19 mouse cellular contexts compared by ENCODE assay signal in genomic region chr19:5605126-5605525, GRCm38 (mm10). TPM values are rescaled to one million over a fixed set of nuclear protein-coding genes. Genes with fewer than 3 reads are reported as not detected.
DNase-seq lines count a peak whose midpoint lies in the region; ATAC-seq lines count a peak whose summit lies in the region.
"Had no signal": no experiment of that assay in that cellular context is flagged by ENCODE, and none has a peak within 500 bp of the region (broad histone marks: within the 10 kb centered on the region; RNA-seq: fewer than 3 reads in every experiment).

No protein-coding gene starts in this region.

- WGBS in forebrain, embryonic 10.5 days = 88% methylated on average over 7 of the region's 7 CpGs
- WGBS in forebrain, embryonic 11.5 days = 91% methylated on average over 7 of the region's 7 CpGs

- H3K27ac ChIP-seq in forebrain, embryonic 10.5 days = no peak overlapping the region
- H3K27ac ChIP-seq in forebrain, embryonic 11.5 days (ENCODE audit: low read depth, low read length) = no peak overlapping the region
- H3K27ac ChIP-seq: forebrain, embryonic 13.5 days; heart, adult 2 months; hindbrain, embryonic 14.5 days; intestine, embryonic 15.5 days had no signal

- H3K27me3 ChIP-seq in forebrain, embryonic 10.5 days (ENCODE audit: poor library complexity, severe bottlenecking) = no peaks in the 10 kb centered on the region
- no peaks in the 10 kb centered on the region for H3K27me3 ChIP-seq in forebrain, embryonic 11.5 days (ENCODE audit: control insufficient read depth, insufficient read depth, low read length)
- H3K27me3 ChIP-seq: forebrain, embryonic 13.5 days; intestine, embryonic 15.5 days had no signal

- peaks cover 66% of the 10 kb centered on the region for H3K36me3 ChIP-seq in forebrain, embryonic 10.5 days (replicated peaks)
- H3K36me3 ChIP-seq in forebrain, embryonic 11.5 days (ENCODE audit: control insufficient read depth, insufficient read depth, low read length) = peaks cover 12% of the 10 kb centered on the region

- peaks cover 43% of the 10 kb centered on the region for H3K4me1 ChIP-seq in forebrain, embryonic 10.5 days
- H3K4me1 ChIP-seq in forebrain, embryonic 11.5 days (replicated peaks; ENCODE audit: control insufficient read depth, insufficient read depth, low read length) = peaks cover 8% of the 10 kb centered on the region; the same call in 1 of the 2 replicates

- no peaks in the 10 kb centered on the region for H3K9me3 ChIP-seq in forebrain, embryonic 10.5 days
- no peaks in the 10 kb centered on the region for H3K9me3 ChIP-seq in forebrain, embryonic 11.5 days (ENCODE audit: control insufficient read depth, low read length)
- H3K9me3 ChIP-seq: forebrain, embryonic 13.5 days; intestine, embryonic 15.5 days had no signal

- intact Hi-C loops in heart, postnatal 36 days (cut with DNase I) = no loop called here

- H3K9ac ChIP-seq in forebrain, embryonic 11.5 days (ENCODE audit: low read length) = no peak overlapping the region
- H3K9ac ChIP-seq: forebrain, embryonic 13.5 days; forebrain, postnatal 0 days; hindbrain, embryonic 14.5 days; intestine, embryonic 15.5 days had no signal

- DNase-seq in forebrain, embryonic 10.5 days (ENCODE audit: extremely low spot score, low spot score) = no peak
- DNase-seq in forebrain, embryonic 11.5 days (ENCODE audit: low spot score) = no peak
- peak; percentile 32 to 37 for DNase-seq in layer of hippocampus, adult 8-10 months (ENCODE audit: low spot score in 2 of 2)
- no peak for DNase-seq in layer of hippocampus, adult 11-12 months (ENCODE audit: low spot score)
- DNase-seq in brain, adult 2 months (ENCODE audit: low read depth, low spot score) = peak; percentile 59
- DNase-seq in layer of hippocampus, postnatal 36 days = peak; percentile 20
- no peak for DNase-seq in heart, postnatal 36 days
- DNase-seq: adrenal gland, adult 2 months; adrenal gland, postnatal 25 days; cerebellum, adult 8-10 months; forebrain, postnatal 0 days; gastrocnemius, postnatal 14 days; heart, adult 2 months had no signal

- H3K4me3 ChIP-seq in forebrain, embryonic 10.5 days = peak overlapping the region; percentile 14; the same call in 1 of the 2 replicates
- H3K4me3 ChIP-seq in forebrain, embryonic 11.5 days (ENCODE audit: low read depth, low read length) = no peak overlapping the region
- H3K4me3 ChIP-seq: forebrain, embryonic 13.5 days; heart, adult 2 months; intestine, embryonic 15.5 days had no signal

- H3K4me2 ChIP-seq in forebrain, embryonic 11.5 days (ENCODE audit: low read depth, low read length, severe bottlenecking) = no peak overlapping the region
- H3K4me2 ChIP-seq: forebrain, embryonic 13.5 days; heart, embryonic 11.5 days; hindbrain, embryonic 14.5 days; intestine, embryonic 15.5 days had no signal

- no peak for ATAC-seq in forebrain, embryonic 11.5 days (replicated peaks; ENCODE audit: low FRiP score)
- ATAC-seq: forebrain, embryonic 13.5 days; forebrain, postnatal 0 days; intestine, embryonic 15.5 days had no signal

RNA-seq across cellular contexts. Expression of gene Rnaseh2c, which starts 3.5 kb away (rescaled TPM):
- polyA plus RNA-seq in forebrain, embryonic 10.5 days (2016; fragmentation: Nextera tagmentation; extraction: Ambion mirVana) = 187 and 200 TPM in 2 replicates
- 158 and 198 TPM in 2 replicates for polyA plus RNA-seq in forebrain, embryonic 11.5 days (2014; fragmentation: Nextera tagmentation; extraction: Ambion mirVana)
- 10 to 100 TPM; 58.8 to 96.9 (median 78.2) TPM for total RNA-seq in layer of hippocampus, adult 8-10 months (2022)
- total RNA-seq in layer of hippocampus, postnatal 36 days (2021) = 10 to 100 TPM; 80.2 to 88.0 TPM
- 10 to 100 TPM; 42.7 to 53.2 TPM for total RNA-seq in heart, postnatal 36 days (2021)

RNA-seq across cellular contexts. Expression of gene Kat5, which starts 4.9 kb away (rescaled TPM):
- 64.9 and 67.9 TPM in 2 replicates for polyA plus RNA-seq in forebrain, embryonic 10.5 days (2016; fragmentation: Nextera tagmentation; extraction: Ambion mirVana)
- polyA plus RNA-seq in forebrain, embryonic 11.5 days (2014; fragmentation: Nextera tagmentation; extraction: Ambion mirVana) = 38.0 and 38.9 TPM in 2 replicates
- 100 to 1,000 TPM in 1 of 4 experiments, 10 to 100 TPM in 3; 81.5 to 105 (median 86.9) TPM for total RNA-seq in layer of hippocampus, adult 8-10 months (2022)
- total RNA-seq in layer of hippocampus, postnatal 36 days (2021) = 10 to 100 TPM; 80.1 to 91.1 TPM
- 10 to 100 TPM; 30.3 to 37.0 TPM for total RNA-seq in heart, postnatal 36 days (2021)

RNA-seq across cellular contexts. Expression of gene Rela, which starts 32.2 kb away (rescaled TPM):
- 30.3 and 31.2 TPM in 2 replicates for polyA plus RNA-seq in forebrain, embryonic 10.5 days (2016; fragmentation: Nextera tagmentation; extraction: Ambion mirVana)
- polyA plus RNA-seq in forebrain, embryonic 11.5 days (2014; fragmentation: Nextera tagmentation; extraction: Ambion mirVana) = 37.8 and 39.9 TPM in 2 replicates
- 10 to 100 TPM; 18.8 to 32.7 (median 23.7) TPM for total RNA-seq in layer of hippocampus, adult 8-10 months (2022)
- total RNA-seq in layer of hippocampus, postnatal 36 days (2021) = 10 to 100 TPM; 17.2 to 17.7 TPM
- total RNA-seq in heart, postnatal 36 days (2021) = 10 to 100 TPM; 25.6 to 31.2 TPM

RNA-seq across cellular contexts. Expression of gene Ap5b1, which starts 37.3 kb away (rescaled TPM):
- 2.0 TPM in 2 replicates for polyA plus RNA-seq in forebrain, embryonic 10.5 days (2016; fragmentation: Nextera tagmentation; extraction: Ambion mirVana)
- polyA plus RNA-seq in forebrain, embryonic 11.5 days (2014; fragmentation: Nextera tagmentation; extraction: Ambion mirVana) = 1.9 and 2.5 TPM in 2 replicates
- 1 to 10 TPM; 5.8 to 8.7 (median 6.6) TPM for total RNA-seq in layer of hippocampus, adult 8-10 months (2022)
- total RNA-seq in layer of hippocampus, postnatal 36 days (2021) = 1 to 10 TPM; 5.8 to 7.0 TPM
- total RNA-seq in heart, postnatal 36 days (2021) = 1 to 10 TPM; 3.1 to 3.4 TPM

RNA-seq across cellular contexts. Expression of gene Ovol1, which starts 44.7 kb away (rescaled TPM):
- polyA plus RNA-seq in forebrain, embryonic 10.5 days (2016; fragmentation: Nextera tagmentation; extraction: Ambion mirVana) = 0.37 and 0.52 TPM in 2 replicates
- 0.11 and 0.35 TPM in 2 replicates for polyA plus RNA-seq in forebrain, embryonic 11.5 days (2014; fragmentation: Nextera tagmentation; extraction: Ambion mirVana)
- total RNA-seq in layer of hippocampus, adult 8-10 months (2022) = not detected
- total RNA-seq in layer of hippocampus, postnatal 36 days (2021) = not detected
- not detected for total RNA-seq in heart, postnatal 36 days (2021)
- total RNA-seq: adrenal gland, adult 2 months; adrenal gland, postnatal 25 days; forebrain, postnatal 0 days; gastrocnemius, adult 18-20 months; gastrocnemius, postnatal 14 days; heart, adult 2 months; heart, postnatal 25 days had no signal
- polyA plus RNA-seq: adrenal gland, adult 2 months had no signal

Comparison
In these comparisons a context has a peak if more than half of its experiments do, and no peak if none do; other contexts are left out.
1. DNase-seq: peak in layer of hippocampus, adult 8-10 months (2 of 2), brain, adult 2 months (single experiment) and layer of hippocampus, postnatal 36 days (2 of 2); none in forebrain, embryonic 10.5 days (single experiment), forebrain, embryonic 11.5 days (single experiment), layer of hippocampus, adult 11-12 months (single experiment) and heart, postnatal 36 days (0 of 2).